Comparison of ENCODE assay signal across 8 mouse cellular contexts in the genomic region with DNA sequence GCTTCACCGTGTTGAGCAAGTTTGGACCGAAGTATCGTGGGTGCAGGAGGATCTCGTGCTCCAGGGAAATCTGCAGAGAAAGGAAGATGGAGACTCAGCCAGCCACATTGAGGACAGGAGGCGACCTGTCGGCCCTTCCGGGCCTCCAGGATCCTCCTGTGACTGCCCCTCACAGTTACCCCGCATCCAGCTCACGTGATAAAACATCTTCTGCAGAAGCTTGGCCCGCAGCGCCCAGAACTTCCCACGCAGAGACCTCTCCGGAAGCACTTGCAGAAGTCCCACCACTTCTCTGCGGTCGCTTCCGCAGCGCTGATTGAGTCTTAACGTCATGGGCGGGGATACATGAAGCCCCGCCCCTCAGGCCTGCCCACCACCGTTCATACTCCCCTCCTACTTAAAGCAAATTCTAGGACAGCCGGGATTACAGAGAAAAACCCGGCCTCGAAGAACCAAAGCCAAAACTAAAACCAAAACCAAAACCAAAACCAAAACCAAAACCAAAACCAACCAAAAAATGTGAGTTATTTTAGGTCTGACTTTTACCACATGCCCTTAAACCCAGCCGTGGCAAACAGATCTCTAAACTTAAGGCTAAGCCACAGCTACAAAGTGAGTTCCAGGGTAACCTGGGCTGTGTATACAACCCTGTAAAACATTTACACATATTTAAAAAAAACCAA. TPM values are rescaled to one million over a fixed set of nuclear protein-coding genes. Genes with fewer than 3 reads are reported as not detected.
DNase-seq lines count a peak whose midpoint lies in the region; ATAC-seq and TF ChIP-seq lines count a peak whose summit lies in the region.

A gene (minus strand): TSS at position 314 of the 683 bp plus-strand sequence.

- no peaks in the 10 kb centered on the region for H3K79me2 ChIP-seq in heart, adult 2 months (replicated peaks; ENCODE audit: control insufficient read depth, insufficient read depth, low read length)

- TF ChIP-seq CTCF in heart, adult 2 months (IDR thresholded peaks at IDR 0.05), result no peak

- peak within 1 kb of the TSS; percentile 36; the same call in 1 of the 2 replicates for H3K27ac ChIP-seq in embryonic facial prominence, embryonic 14.5 days (replicated peaks; ENCODE audit: low read depth, low read length)
- H3K27ac ChIP-seq in heart, adult 2 months, result peak within 1 kb of the TSS; percentile 81
- H3K27ac ChIP-seq in limb, embryonic 13.5 days, result peak within 1 kb of the TSS; percentile 63; the same call in 1 of the 2 replicates
- peak within 1 kb of the TSS; percentile 60 for H3K27ac ChIP-seq in midbrain, embryonic 16.5 days (ENCODE audit: low read length)

- 0 out of 2 replicates have a peak, but pooled peaks have one; percentile 59 for TF ChIP-seq EP300 in heart, adult 2 months (IDR thresholded peaks at IDR 0.05; ENCODE audit: insufficient read depth, low read depth, low read length)

- peak; percentile 98 for DNase-seq in 3T3-L1 (ENCODE audit: low read depth, low spot score)
- DNase-seq in adrenal gland, postnatal 4 days (ENCODE audit: low spot score in 2 of 2), result peak; percentile 77 to 81
- peak; percentile 97 for DNase-seq in embryonic facial prominence, embryonic 14.5 days (ENCODE audit: low spot score)
- peak; percentile 90 to 93 for DNase-seq in heart, adult 2 months
- DNase-seq in kidney, adult 8-10 months, result peak; percentile 93
- peak; percentile 76 to 89 for DNase-seq in spleen, postnatal 10 days (ENCODE audit: low spot score in 2 of 2)

- H3K9ac ChIP-seq in embryonic facial prominence, embryonic 14.5 days (ENCODE audit: low read depth, low read length), result peak within 1 kb of the TSS; percentile 70
- H3K9ac ChIP-seq in heart, adult 2 months (ENCODE audit: low read depth, low read length), result peak within 1 kb of the TSS; percentile 80
- peak within 1 kb of the TSS; percentile 87 for H3K9ac ChIP-seq in limb, embryonic 13.5 days
- peak within 1 kb of the TSS; percentile 72 for H3K9ac ChIP-seq in midbrain, embryonic 16.5 days (ENCODE audit: low read depth, low read length)

- TF ChIP-seq POLR2A in heart, adult 2 months (IDR thresholded peaks at IDR 0.05; ENCODE audit: insufficient read depth, low read depth, low read length), result peak; percentile 92

- H3K4me1 ChIP-seq in embryonic facial prominence, embryonic 14.5 days (ENCODE audit: control insufficient read depth, insufficient read depth, low read length), result peaks cover 10% of the 10 kb centered on the region; the same call in 1 of the 2 replicates
- no peaks in the 10 kb centered on the region; the same call in none of the 2 replicates for H3K4me1 ChIP-seq in heart, adult 2 months (ENCODE audit: control insufficient read depth, insufficient read depth, low read length)
- H3K4me1 ChIP-seq in limb, embryonic 13.5 days, result peaks cover 20% of the 10 kb centered on the region
- peaks cover 25% of the 10 kb centered on the region for H3K4me1 ChIP-seq in midbrain, embryonic 16.5 days (ENCODE audit: control insufficient read depth, insufficient read depth, low read length)

- peak within 1 kb of the TSS; percentile 67 for H3K4me3 ChIP-seq in embryonic facial prominence, embryonic 14.5 days (ENCODE audit: low read depth, low read length)
- H3K4me3 ChIP-seq in heart, adult 2 months, result peak within 1 kb of the TSS; percentile 83
- H3K4me3 ChIP-seq in limb, embryonic 13.5 days, result peak within 1 kb of the TSS; percentile 81
- H3K4me3 ChIP-seq in midbrain, embryonic 16.5 days (ENCODE audit: low read depth, low read length), result peak within 1 kb of the TSS; percentile 68

- H3K4me2 ChIP-seq in embryonic facial prominence, embryonic 14.5 days (ENCODE audit: low read depth, low read length), result peak within 1 kb of the TSS; percentile 88
- H3K4me2 ChIP-seq in limb, embryonic 13.5 days (replicated peaks), result peak within 1 kb of the TSS; percentile 82
- peak within 1 kb of the TSS; percentile 93 for H3K4me2 ChIP-seq in midbrain, embryonic 16.5 days (ENCODE audit: low read length)

- under 1% methylated on average over 22 of the region's 25 CpGs for WGBS in embryonic facial prominence, embryonic 14.5 days
- WGBS in heart, adult 2 months, result 1% methylated on average over 25 of the region's 25 CpGs
- WGBS in limb, embryonic 13.5 days, result under 1% methylated on average over 25 of the region's 25 CpGs
- WGBS in midbrain, embryonic 16.5 days, result 2% methylated on average over 25 of the region's 25 CpGs

- intact Hi-C loops in heart, adult 2 months (cut with DNase I), result loop anchor here (2.0 kb wide), 2 partner anchors 24 to 72 kb away; a partner anchor contains a TSS

- H3K9me3 ChIP-seq in embryonic facial prominence, embryonic 14.5 days (ENCODE audit: control insufficient read depth, low read length), result no peaks in the 10 kb centered on the region
- 0 out of 2 replicates have a peak, but pooled peaks cover 2% of the 10 kb centered on the region for H3K9me3 ChIP-seq in limb, embryonic 13.5 days
- no peaks in the 10 kb centered on the region for H3K9me3 ChIP-seq in midbrain, embryonic 16.5 days (replicated peaks; ENCODE audit: control insufficient read depth, low read length, poor library complexity, severe bottlenecking)

- H3K27me3 ChIP-seq in embryonic facial prominence, embryonic 14.5 days (replicated peaks; ENCODE audit: control insufficient read depth, insufficient read depth, low read length), result no peaks in the 10 kb centered on the region
- H3K27me3 ChIP-seq in heart, adult 2 months (ENCODE audit: control insufficient read depth, insufficient read depth, low read length), result no peaks in the 10 kb centered on the region
- no peaks in the 10 kb centered on the region for H3K27me3 ChIP-seq in limb, embryonic 13.5 days
- no peaks in the 10 kb centered on the region for H3K27me3 ChIP-seq in midbrain, embryonic 16.5 days (ENCODE audit: control insufficient read depth, insufficient read depth, low read depth, low read length)

- peak; percentile 77 for ATAC-seq in embryonic facial prominence, embryonic 14.5 days (ENCODE audit: low read depth)
- peak; percentile 79 for ATAC-seq in limb, embryonic 13.5 days (ENCODE audit: low FRiP score, low read depth)
- ATAC-seq in midbrain, embryonic 16.5 days, result peak; percentile 75

- H3K36me3 ChIP-seq in embryonic facial prominence, embryonic 14.5 days (ENCODE audit: control insufficient read depth, insufficient read depth, low read length), result peaks cover 36% of the 10 kb centered on the region
- peaks cover 3% of the 10 kb centered on the region; the same call in 1 of the 2 replicates for H3K36me3 ChIP-seq in heart, adult 2 months (ENCODE audit: control insufficient read depth, insufficient read depth, low read length)
- H3K36me3 ChIP-seq in limb, embryonic 13.5 days, result peaks cover 33% of the 10 kb centered on the region
- H3K36me3 ChIP-seq in midbrain, embryonic 16.5 days (ENCODE audit: control insufficient read depth, insufficient read depth, low read length), result peaks cover 16% of the 10 kb centered on the region

RNA-seq across cellular contexts. Expression of the gene that starts here (rescaled TPM):
- total RNA-seq in adrenal gland, postnatal 4 days (2021), result 100 to 1,000 TPM; 103 TPM
- polyA plus RNA-seq in embryonic facial prominence, embryonic 14.5 days (2014; fragmentation: Nextera tagmentation; extraction: Ambion mirVana), result 151 and 157 TPM in 2 replicates
- total RNA-seq in heart, adult 2 months (2021), result 10 to 100 TPM; 53.4 to 56.3 TPM
- polyA plus RNA-seq in heart, adult 2 months (2012; rRNA removed), result 55.1 and 84.1 TPM in 2 replicates
- polyA plus RNA-seq in limb, embryonic 13.5 days (2015; fragmentation: Nextera tagmentation; extraction: Ambion mirVana), result 183 and 185 TPM in 2 replicates
- 136 and 140 TPM in 2 replicates for polyA plus RNA-seq in midbrain, embryonic 16.5 days (2015; fragmentation: Nextera tagmentation; extraction: Ambion mirVana)

Comparison
In these comparisons a context has a peak if more than half of its experiments do, and no peak if none do; other contexts are left out.
1. Peak in every context shown above with its lines: DNase-seq, ATAC-seq, H3K4me3 ChIP-seq and H3K27ac ChIP-seq.